Mouse (Mus musculus) urinary bladder, postnatal 14 days (tissue): ENCODE results near the gene Batf2.
"Not testable (repeated sequence)": the region's sequence is repeated elsewhere in the genome, so short reads cannot be mapped to it uniquely, and the experiment has no call there.

Experiments used
- DNase-seq: peaks from one replicate; pipeline ENCODE4 v3.0.0; 2021; ENCODE audit warnings: low spot score

The Batf2 gene

DNA sequence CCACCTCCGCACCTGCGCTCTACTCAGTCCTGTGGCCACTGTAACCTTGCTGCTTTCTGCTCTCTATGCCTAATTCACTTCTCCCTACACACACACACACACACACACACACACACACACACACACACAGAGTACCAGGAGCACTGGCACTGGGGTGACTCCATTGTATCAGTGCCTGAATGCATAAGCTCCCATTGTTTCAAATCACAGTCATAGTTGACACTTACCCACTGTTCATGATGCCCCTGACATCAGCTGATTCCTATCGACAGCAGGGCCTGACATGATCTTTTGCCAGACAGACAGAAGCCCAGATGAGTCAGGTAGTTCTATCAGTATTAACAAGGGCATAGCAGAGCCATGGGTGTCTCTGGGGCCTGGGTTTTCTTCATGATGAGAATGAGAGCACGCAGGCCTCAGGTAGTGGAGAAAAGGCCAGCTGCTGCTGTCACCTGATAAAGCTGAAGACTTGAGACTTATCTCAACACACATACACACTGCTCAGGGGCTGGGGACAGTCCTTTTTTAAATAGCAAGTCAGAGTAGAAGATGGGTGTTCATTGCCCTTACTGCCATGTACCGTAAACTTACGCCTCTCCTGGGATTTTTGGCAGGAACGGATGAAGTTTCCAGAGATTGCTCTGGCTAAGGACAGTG is 8.5 kb upstream of the Batf2 start:
- DNase-seq: no peak

DNA sequence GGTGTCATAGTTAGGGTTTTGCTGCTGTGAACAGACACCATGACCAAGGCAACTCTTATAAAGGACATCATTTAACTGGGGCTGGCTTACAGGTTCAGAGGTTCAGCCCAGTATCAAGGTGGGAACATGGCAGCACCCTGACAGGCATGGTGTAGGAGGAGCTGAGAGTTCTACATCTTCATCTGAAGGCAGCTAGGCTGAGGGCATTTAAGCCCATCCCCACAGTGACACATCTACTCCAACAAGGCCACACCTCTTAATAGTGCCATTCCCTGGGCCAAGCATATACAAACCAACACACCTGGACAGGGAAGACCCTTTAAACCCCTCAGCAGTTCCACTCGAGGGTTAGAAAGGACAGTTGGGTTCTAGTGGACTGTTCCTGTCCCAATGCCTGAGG is 7.6 kb upstream of the Batf2 start:
- not testable (repeated sequence) for DNase-seq

DNA sequence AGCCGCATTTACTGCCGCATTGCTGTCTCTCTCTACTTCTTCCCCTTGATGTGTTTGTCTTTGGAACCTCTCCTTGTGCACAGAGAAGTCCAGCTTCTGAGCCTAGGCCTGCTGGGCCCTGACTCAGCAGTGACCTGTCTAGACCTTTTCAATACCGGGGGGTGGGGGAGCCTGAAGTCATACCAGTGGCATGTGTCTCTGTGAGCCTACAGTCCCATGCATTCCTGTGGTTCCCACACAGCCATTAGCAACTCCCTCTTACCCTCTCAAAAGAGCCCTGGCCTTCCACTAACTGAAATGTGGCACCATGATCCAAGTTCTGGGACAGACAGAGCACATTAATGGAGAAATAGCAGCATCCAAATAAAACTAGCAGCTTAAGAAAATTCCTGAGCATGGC is 4.4 kb upstream of the Batf2 start:
- DNase-seq: no peak

DNA sequence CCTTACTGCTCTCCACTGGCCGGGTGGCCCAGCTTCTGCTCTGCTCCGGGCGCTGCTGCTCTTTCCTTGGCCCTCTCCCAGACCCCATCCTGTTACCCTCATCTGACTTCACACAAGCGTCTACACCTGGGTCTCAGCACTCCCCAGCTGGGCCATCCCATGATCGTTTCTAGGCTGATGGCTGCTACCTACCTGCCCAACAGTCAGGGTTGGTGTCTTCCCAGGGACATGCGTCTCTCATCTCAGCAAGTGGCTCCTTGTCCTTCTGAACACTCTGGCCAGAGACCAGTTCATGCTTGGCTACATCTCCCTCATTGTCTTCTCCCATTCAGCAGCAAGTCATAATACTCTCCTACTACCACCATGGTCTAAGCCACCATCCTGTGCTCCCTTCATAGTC is 1.1 kb upstream of the Batf2 start:
- DNase-seq: no peak

DNA sequence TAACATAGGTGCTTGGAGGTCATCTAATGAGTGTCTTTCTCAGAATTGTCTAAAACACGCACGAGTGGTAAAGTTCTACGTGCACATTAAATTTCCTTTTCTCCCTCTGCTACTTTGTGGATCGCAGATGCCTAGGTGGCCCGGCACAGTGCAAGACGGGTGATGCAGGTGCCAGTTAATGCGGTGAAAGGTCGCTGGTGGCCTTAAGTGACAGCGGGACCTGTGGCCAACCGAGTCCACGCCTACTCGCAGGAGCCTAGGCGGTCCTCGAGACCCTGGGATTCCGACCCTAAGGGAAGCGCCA is 457 bp upstream of the Batf2 start:
- no peak for DNase-seq

DNA sequence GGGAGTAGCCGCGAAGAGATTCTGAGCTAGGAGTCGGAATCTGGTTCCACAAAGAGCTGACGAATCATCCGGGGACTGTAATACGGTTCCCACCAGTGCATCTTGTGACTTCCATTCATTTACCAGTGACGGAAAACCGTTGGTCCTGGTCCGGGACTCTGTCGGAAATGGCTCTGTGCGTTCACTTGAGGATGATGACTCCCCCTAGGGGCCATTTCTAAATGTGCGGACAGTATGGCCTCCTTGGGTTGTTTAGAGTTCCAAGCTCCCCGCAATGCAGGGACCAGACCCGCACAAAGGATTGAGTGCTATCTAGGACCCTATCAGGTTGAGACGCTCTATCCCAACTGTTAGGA is 589 bp downstream of the Batf2 start, which contains the start of gene Arl2:
Arl2 (minus strand) TSS at position 155 of the 356 bp plus-strand sequence.
- DNase-seq: peak; percentile 81

DNA sequence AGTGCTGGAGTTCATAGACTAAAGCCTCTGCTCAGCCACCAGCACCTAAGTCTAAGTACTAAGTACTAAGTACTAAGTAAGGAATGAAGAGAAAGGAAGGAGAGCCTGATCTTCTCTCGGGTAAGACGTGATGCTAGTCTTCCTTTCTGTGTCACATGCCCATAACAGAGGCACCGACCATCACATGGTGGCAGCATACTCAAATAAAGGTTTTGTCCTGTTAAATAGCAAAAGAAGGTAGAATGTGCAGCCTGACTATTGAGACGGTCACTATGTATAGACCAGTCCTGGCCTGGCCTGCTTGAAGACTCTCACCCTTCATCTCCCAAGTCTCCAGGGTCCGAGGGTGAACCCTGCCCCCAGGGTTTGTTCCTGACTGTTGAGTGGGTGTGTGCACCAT is 4.1 kb downstream of the Batf2 start:
- no peak for DNase-seq

DNA sequence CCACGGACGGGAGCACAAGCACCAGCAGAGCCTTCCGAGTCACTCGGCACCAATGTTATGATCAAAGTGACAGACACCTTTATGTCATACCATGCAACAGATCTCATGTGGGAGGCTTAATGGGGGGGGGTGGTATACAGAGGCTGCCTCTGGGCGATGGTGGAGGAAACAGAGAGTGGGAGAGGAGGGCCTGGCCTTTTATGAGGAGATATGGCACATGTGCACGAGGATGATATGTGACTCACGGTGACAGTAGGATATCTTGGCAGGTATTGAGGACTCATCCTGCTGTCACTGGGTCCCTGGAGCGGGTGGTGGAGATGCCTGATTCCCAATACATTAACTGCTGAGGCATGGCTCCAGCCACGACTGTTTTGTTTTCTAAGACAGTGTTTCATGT is 14.4 kb downstream of the Batf2 start:
- DNase-seq: no peak

DNA sequence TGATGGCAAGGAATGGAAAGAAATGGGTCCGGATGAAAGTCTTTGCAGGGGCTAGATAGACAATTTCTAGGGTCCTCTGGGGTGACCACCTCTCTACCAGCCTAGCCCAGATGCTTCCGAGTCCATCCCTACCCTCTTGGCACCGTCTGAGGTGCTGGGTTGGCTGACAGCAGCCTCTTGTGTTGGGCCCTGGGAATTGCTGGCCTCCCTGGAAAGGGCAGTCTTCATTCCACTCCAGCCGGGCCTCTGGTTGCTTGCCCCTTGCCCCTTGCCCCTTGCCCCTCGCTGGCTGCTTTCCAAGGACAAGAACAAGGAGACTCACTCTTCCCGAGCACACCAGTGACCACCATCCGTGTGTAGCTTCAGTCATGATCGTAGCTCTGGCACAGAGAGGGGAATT is 15.6 kb downstream of the Batf2 start:
- no peak for DNase-seq

DNA sequence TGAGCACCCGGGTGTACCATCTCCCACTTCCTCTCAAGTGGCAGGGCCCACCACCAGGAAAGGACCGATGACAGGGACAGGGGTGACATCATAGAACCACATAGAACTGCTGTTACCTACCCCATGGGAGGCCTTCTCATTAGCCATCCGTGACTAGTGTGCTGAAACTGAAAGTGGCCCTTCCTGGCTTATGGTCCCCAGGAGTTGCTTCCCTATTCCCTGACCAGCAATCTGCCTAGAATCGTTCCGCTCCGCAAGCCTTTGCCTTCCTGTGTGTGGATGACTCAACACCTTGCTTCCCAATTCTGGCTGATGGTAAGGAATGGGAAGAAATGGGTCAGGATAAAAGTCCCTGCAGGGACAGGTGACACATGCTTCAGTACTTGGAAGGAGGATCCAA is 16.4 kb downstream of the Batf2 start:
- no peak for DNase-seq

DNA sequence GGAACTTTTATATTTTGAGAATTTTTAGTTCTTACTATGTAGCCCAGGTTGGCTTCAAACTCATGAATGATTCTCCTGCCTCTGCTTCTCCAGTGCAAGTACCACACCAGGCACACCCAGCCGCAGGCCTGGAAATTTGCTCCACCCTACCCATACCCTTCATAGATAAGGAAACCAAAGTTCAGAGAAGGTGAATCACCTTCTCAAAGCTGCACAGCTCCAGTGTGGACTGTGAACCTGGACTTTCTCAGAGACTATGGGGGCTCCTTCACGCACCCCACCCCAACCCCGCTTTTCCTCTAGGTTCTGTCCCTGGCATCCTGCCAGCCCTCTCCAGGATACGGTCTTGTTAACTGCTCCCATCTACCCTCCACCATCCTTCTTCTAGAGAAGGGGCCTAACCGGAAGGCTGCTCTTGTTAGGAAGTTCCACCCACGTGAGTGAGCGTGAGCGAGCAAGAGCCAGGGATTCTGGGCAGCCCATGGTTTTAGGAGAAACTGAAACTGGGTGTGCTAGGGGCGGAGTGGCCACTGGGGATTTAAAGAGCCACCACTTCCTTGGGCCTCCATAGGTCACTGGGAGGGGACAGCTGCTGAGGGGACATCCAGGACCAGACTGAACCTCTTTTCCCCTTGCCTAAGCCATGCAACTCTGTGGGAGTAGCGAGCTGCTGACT is 23.2 kb downstream of the Batf2 start:
- peak; percentile 27 for DNase-seq

DNA sequence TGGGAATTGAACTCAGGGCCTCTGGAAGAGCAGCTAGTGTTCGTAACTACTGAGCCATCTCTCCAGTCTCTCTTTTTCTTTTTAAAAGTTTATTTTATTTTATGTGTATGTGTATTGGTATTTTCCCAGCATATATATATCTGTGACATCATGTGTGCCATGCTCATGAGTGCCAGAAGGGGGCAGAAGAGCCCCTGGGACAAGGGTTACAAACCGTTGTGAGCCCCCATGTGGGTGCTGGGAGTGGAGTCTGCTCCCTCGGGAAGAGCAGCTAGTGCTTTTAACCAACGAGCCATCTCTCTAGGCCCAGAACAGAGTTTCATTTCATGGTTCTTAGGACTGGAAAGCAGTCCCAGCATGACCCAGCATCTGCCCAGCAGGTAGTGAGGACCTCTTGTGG is 26.0 kb downstream of the Batf2 start:
- DNase-seq: no peak

DNA sequence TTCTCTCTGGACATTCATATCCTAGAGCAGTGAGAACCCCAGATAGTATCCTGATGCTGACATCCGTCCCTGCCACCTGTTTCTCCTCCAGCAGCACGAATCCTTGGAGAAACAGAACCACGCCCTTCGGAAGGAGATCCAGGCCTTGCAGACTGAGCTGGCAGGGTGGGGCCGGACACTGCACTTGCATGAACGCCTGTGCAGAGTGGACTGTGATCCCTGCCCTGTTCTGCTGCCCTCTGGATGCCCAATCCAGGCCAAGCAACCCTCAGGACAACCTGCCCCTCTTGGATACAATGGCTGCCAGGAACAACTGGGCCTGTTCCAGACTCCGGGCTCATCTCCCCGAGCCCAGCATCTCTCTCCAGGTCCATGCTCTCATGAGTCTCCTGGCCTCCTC is 30.4 kb downstream of the Batf2 start:
- peak; percentile 24 for DNase-seq

DNA sequence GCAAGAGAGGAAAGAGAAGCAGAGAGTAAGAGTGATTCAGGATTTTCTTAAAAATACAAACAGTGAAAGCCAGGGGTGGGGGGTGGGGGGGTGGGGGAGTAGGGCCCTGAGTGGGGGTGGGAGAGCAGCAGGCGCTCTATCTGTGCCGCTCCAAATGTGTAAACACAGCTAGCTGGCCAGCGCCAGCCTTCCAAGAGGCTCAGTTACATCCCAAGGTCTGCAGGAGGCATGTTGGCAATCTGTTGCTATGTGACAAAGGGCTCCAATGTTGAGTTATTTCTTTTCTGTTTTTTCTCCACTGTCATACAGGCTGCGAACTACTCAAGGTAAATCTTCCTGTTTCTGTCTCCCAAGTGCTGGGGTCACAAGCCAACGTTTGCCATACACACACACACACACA is 34.0 kb downstream of the Batf2 start:
- DNase-seq: no peak

DNA sequence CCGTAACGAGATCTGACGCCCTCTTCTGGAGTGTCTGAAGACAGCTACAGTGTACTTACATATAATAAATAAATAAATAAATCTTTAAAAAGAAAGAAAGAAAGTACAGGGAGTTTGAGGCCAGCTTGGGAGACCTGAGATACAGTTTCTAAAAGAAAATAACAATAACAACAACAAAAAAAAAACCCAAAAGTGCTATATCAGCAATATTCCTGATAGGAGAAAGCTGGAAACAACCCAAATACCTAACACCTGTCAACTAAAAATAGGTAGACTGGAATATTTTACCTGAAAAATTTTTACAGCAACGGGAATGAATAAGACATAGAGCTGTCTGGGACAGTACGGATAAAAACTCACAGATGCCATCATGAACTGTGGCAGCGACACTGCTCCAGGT is 38.0 kb downstream of the Batf2 start:
- no peak for DNase-seq

DNA sequence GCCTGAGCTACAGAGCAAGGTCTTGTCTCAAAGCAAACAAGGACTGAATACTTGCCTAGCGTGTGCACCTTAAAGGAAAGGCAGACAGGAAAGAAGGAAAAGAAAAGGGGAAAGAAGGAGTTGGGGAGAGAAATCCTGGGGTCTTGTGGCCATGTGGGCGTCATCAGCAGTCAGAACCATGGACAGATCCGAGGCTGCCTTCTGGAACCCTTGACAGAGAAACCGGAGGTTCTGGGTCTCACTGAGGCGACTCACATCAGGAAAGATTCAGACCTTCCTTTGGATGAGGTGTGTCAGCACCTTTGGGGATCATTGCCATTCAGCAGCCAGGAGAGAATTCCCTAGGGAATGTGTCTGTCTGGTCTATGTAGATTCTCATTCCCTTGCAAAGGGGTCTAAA is 40.8 kb downstream of the Batf2 start:
- DNase-seq: no peak

DNA sequence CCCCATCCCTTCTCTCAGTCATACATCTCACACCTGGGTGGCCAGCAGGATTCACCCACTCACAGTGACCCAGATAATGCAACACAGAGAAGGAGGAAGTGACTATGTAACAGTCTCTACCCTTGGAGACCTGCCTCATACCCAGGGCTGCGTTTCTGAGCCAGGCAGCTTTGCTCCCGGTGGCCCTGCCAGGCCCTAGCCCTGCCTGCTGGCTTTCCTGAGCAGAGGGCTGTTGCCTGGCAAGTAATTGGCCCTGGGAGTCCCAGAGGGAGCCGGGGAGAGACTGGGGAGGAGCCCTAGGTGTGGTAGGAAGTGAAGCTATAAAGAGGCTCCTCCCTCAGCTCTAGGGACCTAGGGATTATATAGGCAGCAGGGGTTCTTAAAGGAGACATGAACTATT is 41.8 kb downstream of the Batf2 start:
- no peak for DNase-seq

DNA sequence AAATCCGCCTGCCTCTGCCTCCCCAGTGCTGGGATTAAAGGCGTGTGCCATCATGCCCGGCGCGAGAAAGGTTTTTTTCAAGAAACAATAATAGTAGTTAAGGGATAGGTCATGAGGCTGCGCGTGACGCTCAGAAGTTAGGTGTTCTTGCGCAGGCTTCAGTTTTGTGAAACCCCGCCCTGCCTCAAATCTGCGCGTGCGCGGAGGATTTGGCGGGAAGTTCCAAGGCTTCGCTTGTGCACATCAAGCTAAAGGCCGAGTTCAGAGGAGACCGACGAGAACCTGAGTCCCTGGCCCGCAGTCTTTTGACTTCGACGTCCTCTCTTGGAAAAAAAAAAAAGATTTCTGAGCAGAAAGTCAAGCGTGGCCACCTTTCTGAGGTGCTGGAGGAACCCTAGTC is 43.3 kb downstream of the Batf2 start, which contains the start of gene Majin:
Majin (plus strand) TSS at position 258 of the 400 bp plus-strand sequence.
- no peak for DNase-seq

DNA sequence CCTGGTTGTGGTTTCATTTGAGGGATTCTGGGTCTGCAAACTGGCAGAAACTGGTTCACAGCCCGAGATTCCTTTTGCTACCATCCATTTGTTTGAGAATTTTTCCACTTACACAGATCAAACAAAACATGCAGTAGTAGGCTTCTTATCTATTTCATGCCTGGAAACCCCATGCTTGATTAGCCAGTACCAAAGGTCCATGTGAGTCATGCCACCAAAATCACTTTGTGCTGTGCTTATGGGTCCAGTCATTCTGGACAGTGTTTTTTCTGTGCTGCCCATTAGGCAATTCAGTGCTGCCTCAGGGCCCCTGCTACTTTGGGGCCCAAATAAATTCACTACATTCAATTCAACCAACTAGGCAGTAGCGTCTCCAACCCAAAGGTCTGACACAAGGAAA is 63.5 kb downstream of the Batf2 start:
- no peak for DNase-seq

DNA sequence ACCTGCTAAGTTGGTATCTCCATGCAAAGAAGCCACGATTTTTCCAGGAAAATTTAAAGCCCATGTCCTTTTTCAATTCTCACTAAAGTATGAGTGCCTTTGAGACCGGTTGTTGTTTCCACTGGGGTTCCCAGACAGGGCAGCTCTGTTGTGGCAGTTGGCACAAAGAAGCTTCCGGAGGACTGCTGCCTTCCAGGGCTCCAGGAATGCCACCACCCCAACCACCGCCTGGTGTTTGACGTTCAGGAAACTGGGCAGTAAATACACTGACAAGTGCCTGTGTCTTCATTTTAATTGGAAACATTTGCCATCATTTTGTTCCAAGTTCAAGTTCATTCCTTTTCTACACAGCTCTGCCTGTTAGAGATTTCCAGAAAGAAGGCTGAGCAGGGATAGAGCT is 65.9 kb downstream of the Batf2 start:
- no peak for DNase-seq

DNA sequence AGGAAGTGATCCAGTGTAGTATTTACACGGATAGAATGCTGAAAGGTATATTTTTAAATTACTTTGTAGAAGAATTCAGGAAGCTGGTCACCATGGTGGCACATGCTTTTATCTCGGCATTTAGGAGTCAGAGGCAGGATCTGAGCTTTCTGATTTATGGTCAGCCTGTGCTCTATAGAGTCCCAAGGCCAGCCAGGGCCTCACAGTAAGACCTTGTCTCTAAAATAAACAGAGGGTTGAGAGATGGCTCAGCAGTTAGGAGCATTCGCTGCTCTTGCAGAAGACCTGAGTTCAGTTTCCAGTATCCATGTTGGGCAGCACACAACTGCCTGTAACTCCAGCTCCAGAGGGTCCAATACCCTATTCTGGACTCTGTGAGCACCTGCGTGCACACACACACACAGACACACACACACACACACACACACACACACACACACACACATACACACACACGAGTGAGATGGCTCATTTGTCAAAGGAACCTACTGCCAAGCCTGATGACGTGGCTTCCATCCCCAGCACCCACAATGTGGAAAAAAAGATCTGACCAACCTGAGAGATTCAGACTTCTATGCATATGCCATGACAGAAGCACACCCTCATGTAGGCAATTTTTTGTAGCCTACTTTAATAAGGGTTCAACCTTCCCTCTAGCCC is 75.4 kb downstream of the Batf2 start:
- no peak for DNase-seq

DNA sequence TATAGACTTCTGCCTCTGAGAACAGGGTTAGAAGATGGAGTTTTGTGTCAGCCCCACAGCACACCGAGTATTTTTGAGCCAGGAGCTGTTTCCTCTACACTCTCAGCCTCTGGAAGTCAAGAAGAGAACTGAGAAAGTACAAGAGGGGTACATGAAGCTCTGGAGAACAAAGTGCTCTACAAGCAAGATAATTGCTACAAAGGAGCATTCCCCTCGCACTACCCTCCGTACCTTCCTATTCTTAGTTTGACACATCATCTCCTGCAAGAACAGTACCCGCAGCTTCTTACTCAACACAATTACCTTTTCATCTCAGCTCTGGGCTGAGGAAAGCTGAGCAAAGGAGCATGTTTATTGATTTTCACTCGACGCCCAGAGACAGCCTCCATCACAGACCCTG is 77.8 kb downstream of the Batf2 start:
- DNase-seq: no peak
